Mouse (Mus musculus) urinary bladder, adult 2 months (tissue): ENCODE results near the gene Zic5. TPM values are rescaled to one million over a fixed set of nuclear protein-coding genes. Genes with fewer than 3 reads are reported as not detected.

Source experiments
- DNase-seq: peaks from one replicate; pipeline ENCODE4 v3.0.0; 2022; ENCODE audit warnings: low spot score
- polyA plus RNA-seq: library from polyadenylated mRNA; depleted of rRNA; stranded (reverse); fragments of >200 nt; gene quantifications from 2 replicates; pipeline ENCODE4 v1.2.3, GENCODE M21; 2012; rRNA removed

Gene Zic5
- polyA plus RNA-seq, 1 experiment, result not detected

DNA sequence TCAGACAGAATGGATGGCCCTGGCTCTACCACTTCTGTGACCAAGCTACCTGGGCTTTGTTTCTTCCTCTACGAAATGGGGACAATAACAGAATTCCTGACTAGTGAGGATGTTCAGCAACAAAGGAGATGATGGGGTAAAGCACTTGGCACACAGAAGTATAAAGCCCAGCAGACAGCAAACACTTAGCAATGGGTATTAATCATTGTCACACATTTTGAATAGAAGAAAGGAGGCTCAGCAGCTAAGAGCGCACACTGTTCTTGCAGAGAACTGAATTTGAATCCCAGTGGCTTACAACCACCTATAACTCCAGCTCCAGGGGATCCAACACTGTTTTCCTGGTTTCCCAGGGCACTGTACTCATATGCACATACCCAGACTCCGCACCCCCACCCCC, 37.8 kb downstream of the Zic5 start:
- DNase-seq, result no peak

DNA sequence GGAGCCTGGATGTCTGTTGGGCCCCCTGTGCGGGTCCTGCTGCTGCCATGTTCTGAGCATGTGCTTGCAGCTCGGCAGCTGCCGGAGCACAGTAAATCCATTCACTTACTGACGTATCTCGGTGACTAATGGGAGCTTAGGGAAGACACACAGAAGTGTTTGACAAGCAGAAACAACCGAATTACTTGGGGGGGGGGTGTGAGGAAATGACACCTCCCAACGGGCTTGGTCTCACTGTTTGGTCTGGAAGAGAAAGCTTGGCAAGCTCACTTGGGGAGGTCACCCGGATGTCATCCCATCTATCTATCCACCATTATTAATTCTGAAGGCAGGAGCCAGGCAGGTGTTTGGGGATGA, 38.3 kb downstream of the Zic5 start:
- no peak for DNase-seq

GRCm38 (mm10) chr14:122426529-122427203, 38.8 kb downstream of the Zic5 start:
- DNase-seq, result no peak

DNA sequence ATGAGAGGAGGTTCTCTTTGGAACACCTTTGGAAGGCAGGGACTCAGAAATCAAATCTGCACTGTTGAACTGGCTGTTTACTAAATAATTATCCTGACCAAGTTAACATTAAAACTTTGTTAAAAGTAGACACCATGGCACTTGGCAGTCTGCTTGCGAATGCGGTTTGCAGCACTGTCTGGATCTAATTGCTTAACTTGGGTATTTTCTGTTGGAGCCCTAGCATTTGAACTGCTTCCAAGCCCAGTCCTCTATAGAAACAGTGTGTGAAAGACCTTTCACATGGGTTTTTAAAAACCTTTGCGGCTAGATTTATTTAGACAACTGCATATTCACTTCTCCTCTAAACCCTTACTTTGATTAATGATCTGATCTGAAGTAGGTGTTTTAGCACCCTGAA, 41.0 kb downstream of the Zic5 start:
- no peak for DNase-seq

- DNase-seq, result no peak
These were observed 49.2 kb downstream of the Zic5 start for GRCm38 (mm10) chr14:122416166-122416771.

DNA sequence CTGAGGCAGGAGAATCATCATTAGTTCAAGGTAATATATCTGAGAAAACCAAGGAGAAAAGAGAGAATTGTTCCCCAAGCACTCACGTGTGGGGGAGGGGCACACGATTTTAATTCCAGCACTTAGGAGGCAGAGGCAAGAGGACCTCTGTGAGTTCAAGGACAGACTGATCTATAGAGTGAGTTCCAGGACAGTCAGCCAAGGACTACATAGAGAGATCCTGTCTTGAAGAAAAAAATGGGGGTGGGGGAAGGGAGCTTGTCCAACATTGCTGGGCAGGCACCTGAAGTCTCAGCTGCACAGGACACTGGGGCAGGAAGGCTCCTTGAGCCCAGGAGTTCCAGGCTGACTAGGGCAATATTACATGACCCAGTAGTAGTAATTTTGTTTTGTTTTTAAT, 50.7 kb downstream of the Zic5 start:
- DNase-seq, result no peak

DNA sequence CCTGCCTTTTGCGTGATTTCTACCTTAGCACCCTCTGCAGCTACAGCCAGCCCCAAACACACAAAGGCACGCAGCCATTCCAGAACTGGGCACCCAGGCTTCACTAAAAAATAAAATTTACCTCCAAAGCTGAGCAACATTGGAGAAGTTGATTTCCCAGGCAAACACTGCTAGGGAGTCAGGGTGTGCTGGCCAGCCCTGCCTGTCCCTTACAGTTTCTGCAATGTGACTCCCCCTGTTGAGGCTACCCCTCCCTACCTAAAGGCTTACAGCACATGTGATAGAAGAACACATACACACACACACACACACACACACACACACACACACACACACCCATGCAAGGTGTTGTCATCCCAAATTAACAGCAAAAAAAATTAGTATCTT, 51.9 kb downstream of the Zic5 start:
- DNase-seq, result no peak

DNA sequence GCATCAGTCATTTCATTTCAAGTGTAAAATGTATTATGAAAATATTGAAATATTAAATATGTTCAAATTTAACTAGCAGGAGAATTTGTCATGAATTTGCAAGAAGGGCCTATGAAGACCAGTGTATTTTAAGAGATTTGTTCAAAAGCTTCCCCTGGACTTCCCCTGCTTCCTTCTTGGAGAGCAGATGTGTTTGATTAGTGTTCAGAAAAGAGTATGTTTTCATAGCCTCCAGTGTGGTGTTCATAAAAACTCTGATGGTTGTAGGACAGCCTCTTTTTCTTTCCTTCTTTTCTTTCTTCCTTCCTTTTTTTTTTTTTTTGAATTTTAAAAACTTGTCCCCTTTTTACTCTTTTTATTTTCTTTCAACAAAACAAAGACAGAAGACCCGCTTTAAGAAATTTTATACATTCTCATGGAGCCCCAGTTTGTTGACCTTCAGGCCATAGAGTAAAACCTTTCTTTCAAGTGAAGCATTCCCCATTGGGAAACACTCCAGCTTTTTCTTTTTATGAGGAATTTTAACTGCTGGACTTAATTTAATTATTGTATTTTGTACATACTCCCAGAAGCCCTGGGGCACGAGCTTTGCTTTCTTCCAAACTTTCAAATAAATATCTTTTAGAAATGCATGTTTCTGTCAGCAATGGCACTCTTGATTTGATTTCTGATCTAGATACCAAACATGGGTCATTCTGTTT, 52.5 kb downstream of the Zic5 start:
- DNase-seq, result no peak

Other genes with a start within 250 kb of the Zic5 start
- gene Gm5089, start 14.6 kb downstream of the Zic5 start, polyA plus RNA-seq, result not detected in 2 replicates
- gene Zic2, start 9.8 kb upstream of the Zic5 start, polyA plus RNA-seq, result 0.07 TPM in 1 of 2 replicates, not detected in the other
- not detected in 2 replicates for gene Gm10837, start 24.9 kb upstream of the Zic5 start, polyA plus RNA-seq
- gene Pcca, start 68.6 kb upstream of the Zic5 start, polyA plus RNA-seq, result 27.3 and 28.3 TPM in 2 replicates